Mouse (Mus musculus) cerebellum, adult 2 months (tissue): Measurements from ENCODE around the gene Chaf1b.

Experiments used
- CTCF ChIP-seq: fragments of 200-500 bp; IDR thresholded peaks from 2 replicates; pipeline ENCODE4 v1.5.1; 2011; ENCODE audit warnings: low read depth, mild to moderate bottlenecking, control low read depth, low read length, moderate library complexity, borderline replicate concordance; ENCODE audit not compliant: insufficient read depth
- POLR2A ChIP-seq: fragments of 200-500 bp; IDR thresholded peaks from 2 replicates; pipeline ENCODE4 v1.6.1; 2011; ENCODE audit warnings: low read length, control low read depth, borderline replicate concordance; ENCODE audit not compliant: insufficient read depth

GRCm38 (mm10) chr16:93919189-93919588 is 35.5 kb downstream of the Chaf1b start:
- no peak for TF ChIP-seq CTCF
- no peak for TF ChIP-seq POLR2A
